Mouse (Mus musculus): ENCODE data around the gene Smad3.

GRCm38 (mm10) chr9:63711580-63712230 lies 46.1 kb downstream of the Smad3 start:
- TF ChIP-seq CTCF (IDR thresholded peaks at IDR 0.05; ENCODE audit: insufficient read depth, low read length) = no peak
- no peak for TF ChIP-seq POLR2A (IDR thresholded peaks at IDR 0.05; ENCODE audit: borderline replicate concordance, extremely low read depth, low read depth, low read length)
